Mouse (Mus musculus) lung, embryonic 14.5 days (tissue): ENCODE measurements around the gene Lnpk. TPM values are rescaled to one million over a fixed set of nuclear protein-coding genes. Genes with fewer than 3 reads are reported as not detected.

Experiments used
- ATAC-seq: fragments of 200-750 bp; cut with Nextera tagmentation; 2 replicates; pipeline ENCODE4 v1.8.0; 2017; ENCODE audit warnings: mild to moderate bottlenecking, moderate TSS enrichment, moderate library complexity; ENCODE audit not compliant: insufficient read depth
- DNase-seq: peaks from one replicate; pipeline ENCODE4 v3.0.0-alpha.2; 2015
- H3K27ac ChIP-seq: fragments of 300-500 bp; sonication (generic); 2 replicates; pipeline ENCODE4 v1.5.1; 2014; ENCODE audit warnings: low read depth, mild to moderate bottlenecking, moderate library complexity
- H3K27me3 ChIP-seq: fragments of 300-500 bp; sonication (generic); 2 replicates; pipeline ENCODE4 v1.6.1; 2014; ENCODE audit warnings: low read length, control low read depth; ENCODE audit not compliant: insufficient read depth
- H3K36me3 ChIP-seq: fragments of 300-500 bp; sonication (generic); 2 replicates; pipeline ENCODE4 v1.6.1; 2014; ENCODE audit warnings: control low read depth; ENCODE audit not compliant: insufficient read depth
- H3K4me1 ChIP-seq: fragments of 300-500 bp; sonication (generic); 2 replicates; pipeline ENCODE4 v1.6.1; 2014; ENCODE audit warnings: antibody characterized with exemption, control low read depth; ENCODE audit not compliant: insufficient read depth
- H3K4me2 ChIP-seq: fragments of 300-500 bp; sonication (generic); 2 replicates; pipeline ENCODE4 v1.6.1; 2014; ENCODE audit warnings: mild to moderate bottlenecking
- H3K4me3 ChIP-seq: fragments of 300-500 bp; sonication (generic); 2 replicates; pipeline ENCODE4 v1.5.1; 2014; ENCODE audit warnings: low read depth, low read length
- H3K9ac ChIP-seq: fragments of 300-500 bp; sonication (generic); 2 replicates; pipeline ENCODE4 v1.6.1; 2014
- H3K9me3 ChIP-seq: fragments of 300-500 bp; sonication (generic); 2 replicates; pipeline ENCODE4 v1.6.1; 2016; ENCODE audit warnings: low read depth, low read length, control low read depth
- CTCF ChIP-seq: IDR thresholded peaks from 2 replicates; pipeline ENCODE4 v1.5.1; 2016; ENCODE audit warnings: antibody characterized with exemption, low read depth
- WGBS: fragments of 180-500 bp; shearing (Covaris S2); extraction: QIAGEN DNeasy Blood & Tissue Kit; methylation state at CpG from one replicate; pipeline ENCODE4 v1.1.7; 2014; 5-methylcytosine and 5-hydroxymethylcytosine counted together
- polyA plus RNA-seq: library from polyadenylated mRNA; unstranded; fragments of >200 nt; fragmentation: Nextera tagmentation; extraction: Ambion mirVana; gene quantifications from 2 replicates; pipeline ENCODE4 v1.2.1, GENCODE M21; 2014

Lnpk gene
- polyA plus RNA-seq, 1 experiment from 2014 or later, result 28.6 TPM

DNA sequence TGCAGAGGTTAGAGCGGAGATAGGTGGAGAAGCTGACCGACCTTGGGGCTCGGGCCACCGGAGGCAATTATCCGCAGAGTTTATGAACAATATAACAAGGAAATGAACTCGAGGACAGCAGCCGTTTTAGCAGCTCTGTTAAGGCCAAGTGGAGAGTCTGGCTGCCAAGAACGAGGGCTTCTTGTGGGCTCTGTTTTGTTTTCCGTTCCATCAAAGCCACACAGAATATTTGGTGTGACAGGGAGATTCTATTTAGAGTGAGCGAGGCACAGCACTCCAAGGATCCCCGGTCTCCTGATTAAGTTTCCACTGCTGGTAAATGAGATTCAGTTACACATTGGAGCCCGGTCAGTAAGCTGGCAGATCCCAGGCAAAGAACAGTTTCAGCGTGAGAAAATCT lies 87.8 kb downstream of the Lnpk start:
- no peaks in the 10 kb centered on the region for H3K9me3 ChIP-seq
- no peak overlapping the region for H3K4me3 ChIP-seq
- ATAC-seq (no peak), DNase-seq (no peak)
- no peaks in the 10 kb centered on the region for H3K4me1 ChIP-seq
- WGBS, result 74% methylated on average over 13 of the region's 13 CpGs
- no peak overlapping the region for H3K9ac ChIP-seq
- H3K27ac ChIP-seq, result no peak overlapping the region
- no peaks in the 10 kb centered on the region for H3K27me3 ChIP-seq
- H3K36me3 ChIP-seq, result no peaks in the 10 kb centered on the region
- no peak for TF ChIP-seq CTCF
- H3K4me2 ChIP-seq, result no peak overlapping the region

DNA sequence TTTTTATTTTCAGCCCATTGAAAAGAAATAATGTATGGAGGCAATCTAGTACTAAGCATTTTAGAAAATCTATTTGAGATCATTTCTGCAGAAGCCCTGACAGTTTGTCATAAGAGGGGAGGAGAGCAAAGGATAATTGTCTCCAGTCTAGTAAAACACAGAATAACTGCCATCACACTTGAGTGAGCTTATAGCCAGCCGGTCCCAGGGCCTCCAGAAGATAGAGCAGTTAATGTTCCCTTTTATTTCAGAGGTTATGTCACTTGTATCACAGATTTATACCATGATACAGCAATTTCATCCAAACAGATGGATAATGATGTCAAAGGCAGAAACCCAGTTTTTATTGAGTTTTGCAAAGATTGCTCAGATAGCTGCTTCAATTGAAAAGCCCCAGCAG lies 89.0 kb downstream of the Lnpk start:
- no peak overlapping the region for H3K27ac ChIP-seq
- 88% methylated on average over 1 of the region's 1 CpGs for WGBS
- H3K36me3 ChIP-seq, result no peaks in the 10 kb centered on the region
- H3K9ac ChIP-seq, result no peak overlapping the region
- H3K27me3 ChIP-seq, result no peaks in the 10 kb centered on the region
- no peak overlapping the region for H3K4me2 ChIP-seq
- no peak overlapping the region for H3K4me3 ChIP-seq
- DNase-seq, result no peak
- H3K4me1 ChIP-seq, result no peaks in the 10 kb centered on the region
- H3K9me3 ChIP-seq, result no peaks in the 10 kb centered on the region
- TF ChIP-seq CTCF, result no peak
- ATAC-seq, result no peak

DNA sequence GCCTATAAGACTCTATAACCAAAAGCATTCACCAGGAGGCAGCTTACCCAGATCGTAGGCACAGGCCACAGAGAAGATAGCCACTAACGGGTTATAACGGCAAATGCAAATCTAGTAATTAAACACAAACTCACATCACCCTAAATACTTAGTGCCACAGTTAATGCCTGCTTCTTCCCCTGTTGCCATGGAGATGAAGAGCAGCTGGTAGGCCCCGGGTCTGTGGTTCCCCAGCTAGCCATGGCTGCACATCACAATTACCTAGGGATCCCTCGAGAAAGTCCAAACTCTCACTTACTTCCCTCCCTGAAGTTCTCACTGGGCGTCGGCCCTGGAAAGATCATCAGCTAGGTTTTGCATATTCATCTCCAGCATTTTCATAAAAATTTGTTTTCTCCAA lies 90.8 kb downstream of the Lnpk start:
- no peak for ATAC-seq
- no peak overlapping the region for H3K4me3 ChIP-seq
- no peak overlapping the region for H3K9ac ChIP-seq
- no peaks in the 10 kb centered on the region for H3K4me1 ChIP-seq
- H3K27ac ChIP-seq, result no peak overlapping the region
- 77% methylated on average over 7 of the region's 7 CpGs for WGBS
- H3K9me3 ChIP-seq, result no peaks in the 10 kb centered on the region
- no peak for TF ChIP-seq CTCF
- H3K4me2 ChIP-seq, result no peak overlapping the region
- DNase-seq, result no peak
- no peaks in the 10 kb centered on the region for H3K27me3 ChIP-seq
- no peaks in the 10 kb centered on the region for H3K36me3 ChIP-seq

DNA sequence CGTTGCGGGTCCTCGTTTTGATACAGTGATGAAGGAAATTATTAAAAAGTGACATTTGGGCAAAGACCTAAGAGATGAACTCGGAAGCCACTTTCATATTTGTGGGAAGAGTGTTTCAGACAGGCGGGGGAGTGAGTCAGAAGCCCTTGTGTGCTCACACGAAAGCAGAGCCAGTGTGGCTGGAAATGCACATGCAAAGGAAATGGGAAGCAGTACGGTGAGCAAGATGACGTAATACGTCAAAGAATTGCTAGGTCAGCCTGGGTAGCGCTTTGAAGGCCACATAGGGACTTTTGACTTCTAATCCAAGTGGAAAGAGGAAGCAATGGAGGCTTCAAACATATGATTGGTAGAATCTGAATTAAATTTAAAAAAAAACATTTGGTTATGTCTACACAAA lies 96.6 kb downstream of the Lnpk start:
- TF ChIP-seq CTCF, result no peak
- H3K9ac ChIP-seq, result no peak overlapping the region
- H3K9me3 ChIP-seq, result no peaks in the 10 kb centered on the region
- no peaks in the 10 kb centered on the region for H3K36me3 ChIP-seq
- WGBS, result 82% methylated on average over 10 of the region's 10 CpGs
- no peak overlapping the region for H3K4me2 ChIP-seq
- no peak for DNase-seq
- no peak overlapping the region for H3K27ac ChIP-seq
- ATAC-seq, result no peak
- H3K4me1 ChIP-seq, result no peaks in the 10 kb centered on the region
- no peaks in the 10 kb centered on the region for H3K27me3 ChIP-seq
- no peak overlapping the region for H3K4me3 ChIP-seq

DNA sequence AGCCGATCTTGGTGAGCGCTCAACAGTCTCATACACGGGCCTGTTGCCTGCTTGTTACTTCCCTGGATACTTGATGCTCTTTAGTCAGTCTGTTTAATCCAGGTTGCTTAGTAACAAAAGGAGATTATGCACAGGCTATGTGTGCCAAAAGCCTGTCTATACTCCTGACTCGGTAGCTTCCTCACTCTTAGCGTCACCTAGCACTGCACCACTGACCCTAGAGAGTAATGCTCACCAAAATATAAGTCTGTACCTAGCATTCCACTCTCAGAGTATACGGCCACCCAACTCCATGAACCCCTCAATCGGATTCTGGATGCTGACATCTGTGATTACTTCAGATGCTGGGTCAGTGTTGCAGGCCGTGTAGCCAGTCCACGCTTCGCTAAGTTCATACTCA lies 97.1 kb downstream of the Lnpk start:
- H3K36me3 ChIP-seq, result no peaks in the 10 kb centered on the region
- no peak overlapping the region for H3K27ac ChIP-seq
- H3K9ac ChIP-seq, result no peak overlapping the region
- no peak for DNase-seq
- H3K9me3 ChIP-seq, result no peaks in the 10 kb centered on the region
- H3K4me2 ChIP-seq, result no peak overlapping the region
- no peaks in the 10 kb centered on the region for H3K27me3 ChIP-seq
- 80% methylated on average over 10 of the region's 10 CpGs for WGBS
- ATAC-seq, result no peak
- no peak overlapping the region for H3K4me3 ChIP-seq
- TF ChIP-seq CTCF, result no peak
- no peaks in the 10 kb centered on the region for H3K4me1 ChIP-seq

Other genes starting within 250 kb of the Lnpk start
- gene Evx2, start 80.1 kb upstream of the Lnpk start, polyA plus RNA-seq, result not detected in 2 replicates
- gene Hoxd13, start 88.9 kb upstream of the Lnpk start, polyA plus RNA-seq, result not detected in 2 replicates
- gene Hoxd12, start 95.6 kb upstream of the Lnpk start, polyA plus RNA-seq, result not detected in 2 replicates
- not detected in 2 replicates for gene Hoxd11, start 100.1 kb upstream of the Lnpk start, polyA plus RNA-seq
- gene Hoxd10, start 112.5 kb upstream of the Lnpk start, polyA plus RNA-seq, result 0.14 TPM in 1 of 2 replicates, not detected in the other
- 0.13 TPM in 1 of 2 replicates, not detected in the other for gene Hoxd9, start 118.3 kb upstream of the Lnpk start, polyA plus RNA-seq
- 0.27 and 0.29 TPM in 2 replicates for gene Hoxd8, start 125.2 kb upstream of the Lnpk start, polyA plus RNA-seq
- not detected in 2 replicates for gene Hoxd3, start 132.5 kb upstream of the Lnpk start, polyA plus RNA-seq
- not detected in 2 replicates for gene Hoxd4, start 132.5 kb upstream of the Lnpk start, polyA plus RNA-seq
- not detected in 2 replicates for gene Gm28230, start 147.3 kb upstream of the Lnpk start, polyA plus RNA-seq
- 0.09 TPM in 1 of 2 replicates, not detected in the other for gene Hoxd1, start 183.5 kb upstream of the Lnpk start, polyA plus RNA-seq
- 122 and 125 TPM in 2 replicates for gene Mtx2, start 246.4 kb upstream of the Lnpk start, polyA plus RNA-seq